In the genomic region with DNA sequence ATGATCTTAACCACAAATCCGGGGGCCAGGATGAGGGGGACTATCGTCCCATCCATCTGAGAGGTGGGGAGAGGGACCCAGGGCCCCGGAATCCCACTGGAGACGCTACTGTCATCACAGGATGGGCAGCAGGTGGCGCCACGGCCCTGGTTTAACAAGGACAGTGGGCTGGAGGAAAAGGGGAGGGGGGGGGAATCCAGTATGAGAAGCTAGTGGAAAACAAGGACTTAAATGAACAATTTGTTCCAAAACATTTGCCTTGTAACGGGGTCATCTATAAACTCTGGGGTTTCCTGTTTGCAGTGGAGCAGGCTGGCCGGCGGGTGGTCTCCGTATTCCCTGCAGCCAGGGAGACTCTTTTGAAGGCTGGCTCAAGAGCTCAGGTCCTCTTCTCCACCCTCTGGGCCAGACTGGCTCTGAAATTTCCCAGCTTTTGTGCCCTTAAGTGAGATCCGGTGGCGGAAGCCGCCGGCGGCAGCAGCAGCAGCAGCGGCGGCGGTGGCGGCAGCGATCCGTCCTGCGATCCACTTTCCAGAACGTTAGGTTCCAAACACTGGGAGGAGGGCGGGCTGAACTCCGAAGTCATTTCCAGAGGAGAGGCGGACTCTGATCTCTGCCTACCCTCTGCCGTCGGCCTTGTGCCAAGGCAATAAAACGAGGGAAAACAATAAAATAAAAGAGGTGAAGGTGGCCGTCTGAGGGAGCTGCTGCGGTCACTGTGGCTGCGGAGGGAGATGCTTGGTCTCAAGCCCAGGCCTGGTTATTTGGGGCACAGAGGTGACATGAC, we compare ENCODE assay signal across 8 mouse cellular contexts.
DNase-seq lines count a peak whose midpoint lies in the region; ATAC-seq lines count a peak whose summit lies in the region.

No protein-coding gene starts in this region.

- H3K9me3 ChIP-seq in forebrain, embryonic 10.5 days: peaks cover 9% of the 10 kb centered on the region
- H3K9me3 ChIP-seq in heart, embryonic 15.5 days (replicated peaks): no peaks in the 10 kb centered on the region
- H3K9me3 ChIP-seq in liver, embryonic 12.5 days (replicated peaks): no peaks in the 10 kb centered on the region

- peak; percentile 85 for DNase-seq in 3T3-L1 (ENCODE audit: low read depth, low spot score)
- peak; percentile 26 to 62 for DNase-seq in adrenal gland, postnatal 4 days (ENCODE audit: low spot score in 2 of 2)
- DNase-seq in forebrain, embryonic 10.5 days (ENCODE audit: extremely low spot score, low spot score): peak; percentile 83
- DNase-seq in kidney, postnatal 14 days: peak; percentile 92
- DNase-seq in natural killer cell, adult 2 months (ENCODE audit: low spot score in 2 of 2): peak; percentile 14 to 39
- peak; percentile 74 for DNase-seq in telencephalon, adult 2 months (ENCODE audit: low read depth, low spot score)

- peak overlapping the region; percentile 66 for H3K9ac ChIP-seq in heart, embryonic 15.5 days
- H3K9ac ChIP-seq in liver, embryonic 12.5 days: peak overlapping the region; percentile 60

- H3K4me1 ChIP-seq in forebrain, embryonic 10.5 days: peaks cover 39% of the 10 kb centered on the region
- H3K4me1 ChIP-seq in heart, embryonic 15.5 days (replicated peaks): peaks cover 23% of the 10 kb centered on the region
- peaks cover 16% of the 10 kb centered on the region for H3K4me1 ChIP-seq in liver, embryonic 12.5 days

- under 1% methylated on average over 32 of the region's 32 CpGs for WGBS in forebrain, embryonic 10.5 days
- under 1% methylated on average over 32 of the region's 32 CpGs for WGBS in heart, embryonic 15.5 days
- 2% methylated on average over 32 of the region's 32 CpGs for WGBS in liver, embryonic 12.5 days (ENCODE audit: insufficient replicate concordance)

- peak overlapping the region; percentile 56 for H3K4me3 ChIP-seq in forebrain, embryonic 10.5 days
- H3K4me3 ChIP-seq in heart, embryonic 15.5 days: peak overlapping the region; percentile 54
- H3K4me3 ChIP-seq in liver, embryonic 12.5 days: peak overlapping the region; percentile 47

- peak overlapping the region; percentile 84 for H3K27ac ChIP-seq in forebrain, embryonic 10.5 days
- H3K27ac ChIP-seq in heart, embryonic 15.5 days: peak overlapping the region; percentile 74
- H3K27ac ChIP-seq in liver, embryonic 12.5 days: no peak overlapping the region

- no peaks in the 10 kb centered on the region for H3K36me3 ChIP-seq in forebrain, embryonic 10.5 days (replicated peaks)
- no peaks in the 10 kb centered on the region for H3K36me3 ChIP-seq in heart, embryonic 15.5 days
- no peaks in the 10 kb centered on the region for H3K36me3 ChIP-seq in liver, embryonic 12.5 days

- H3K27me3 ChIP-seq in forebrain, embryonic 10.5 days (ENCODE audit: poor library complexity, severe bottlenecking): peaks cover 61% of the 10 kb centered on the region
- peaks cover 24% of the 10 kb centered on the region for H3K27me3 ChIP-seq in heart, embryonic 15.5 days
- peaks cover 74% of the 10 kb centered on the region for H3K27me3 ChIP-seq in liver, embryonic 12.5 days (replicated peaks)

- peak overlapping the region; percentile 93 for H3K4me2 ChIP-seq in heart, embryonic 15.5 days
- H3K4me2 ChIP-seq in liver, embryonic 12.5 days: peak overlapping the region; percentile 69

- ATAC-seq in heart, embryonic 15.5 days (replicated peaks; ENCODE audit: insufficient number of reproducible peaks, insufficient read depth, low FRiP score, low read depth): no peak; the same call in 1 of the 2 replicates
- no peak for ATAC-seq in liver, embryonic 12.5 days

Comparison
In these comparisons a context has a peak if more than half of its experiments do, and no peak if none do; other contexts are left out.
1. DNase-seq: peak in every context shown above with its lines; median percentile 92 in kidney, postnatal 14 days; 85 in 3T3-L1; 83 in forebrain, embryonic 10.5 days; 74 in telencephalon, adult 2 months; 44 in adrenal gland, postnatal 4 days; 26 in natural killer cell, adult 2 months.